Mouse (Mus musculus): ENCODE results near the gene Pm20d1. TPM values are rescaled to one million over a fixed set of nuclear protein-coding genes. Genes with fewer than 3 reads are reported as not detected.

The Pm20d1 gene
- polyA plus RNA-seq (2011; ENCODE audit: insufficient read length, low read depth, missing spikeins): 0.54 and 0.57 TPM in 2 replicates

GRCm38 (mm10) chr1:131797202-131797909 lies at the start of gene Pm20d1:
Gene Pm20d1 (plus strand): TSS chr1:131797381.
- Histone ChIP-seq H3K4me3 (ENCODE audit: insufficient read depth, low read length) (no peak within 1 kb of the TSS; the same call in 1 of the 2 replicates), H3K27ac (ENCODE audit: insufficient read depth, low read length) (no peak within 1 kb of the TSS), H3K4me1 (ENCODE audit: control insufficient read depth, insufficient read depth, low read length) (no peaks in the 10 kb centered on the region)
- TF ChIP-seq POLR2A (IDR thresholded peaks at IDR 0.05; ENCODE audit: low read depth, low read length): no peak

- no peak overlapping the region for H3K4me3 ChIP-seq (ENCODE audit: insufficient read depth, low read length)
- TF ChIP-seq POLR2A (IDR thresholded peaks at IDR 0.05; ENCODE audit: low read depth, low read length): no peak
- TF ChIP-seq CTCF (IDR thresholded peaks at IDR 0.05; ENCODE audit: borderline replicate concordance, insufficient read depth, low read length): no peak
- no peak overlapping the region for H3K27ac ChIP-seq (ENCODE audit: insufficient read depth, low read length)
- peaks cover 5% of the 10 kb centered on the region for H3K4me1 ChIP-seq (ENCODE audit: control insufficient read depth, insufficient read depth, low read length)
These were observed 49.4 kb upstream of the Pm20d1 start for GRCm38 (mm10) chr1:131747761-131748160.

GRCm38 (mm10) chr1:131748636-131749035 lies 48.5 kb upstream of the Pm20d1 start:
- no peak overlapping the region for H3K27ac ChIP-seq (ENCODE audit: insufficient read depth, low read length)
- peaks cover 5% of the 10 kb centered on the region for H3K4me1 ChIP-seq (ENCODE audit: control insufficient read depth, insufficient read depth, low read length)
- TF ChIP-seq CTCF (IDR thresholded peaks at IDR 0.05; ENCODE audit: borderline replicate concordance, insufficient read depth, low read length) (no peak), POLR2A (IDR thresholded peaks at IDR 0.05; ENCODE audit: low read depth, low read length) (no peak)
- no peak overlapping the region for H3K4me3 ChIP-seq (ENCODE audit: insufficient read depth, low read length)

GRCm38 (mm10) chr1:131749706-131750545 lies 47.3 kb upstream of the Pm20d1 start:
- no peak for TF ChIP-seq CTCF (IDR thresholded peaks at IDR 0.05; ENCODE audit: borderline replicate concordance, insufficient read depth, low read length)
- no peak for TF ChIP-seq POLR2A (IDR thresholded peaks at IDR 0.05; ENCODE audit: low read depth, low read length)
- Histone ChIP-seq H3K4me3 (ENCODE audit: insufficient read depth, low read length) (no peak overlapping the region), H3K27ac (ENCODE audit: insufficient read depth, low read length) (no peak overlapping the region), H3K4me1 (ENCODE audit: control insufficient read depth, insufficient read depth, low read length) (peaks cover 5% of the 10 kb centered on the region)

GRCm38 (mm10) chr1:131751181-131751890 lies 45.8 kb upstream of the Pm20d1 start:
- Histone ChIP-seq H3K4me3 (ENCODE audit: insufficient read depth, low read length) (no peak overlapping the region), H3K27ac (ENCODE audit: insufficient read depth, low read length) (no peak overlapping the region), H3K4me1 (ENCODE audit: control insufficient read depth, insufficient read depth, low read length) (peaks cover 5% of the 10 kb centered on the region)
- TF ChIP-seq POLR2A (IDR thresholded peaks at IDR 0.05; ENCODE audit: low read depth, low read length) (no peak), CTCF (IDR thresholded peaks at IDR 0.05; ENCODE audit: borderline replicate concordance, insufficient read depth, low read length) (no peak)

- H3K27ac ChIP-seq (ENCODE audit: insufficient read depth, low read length): no peak overlapping the region
- TF ChIP-seq POLR2A (IDR thresholded peaks at IDR 0.05; ENCODE audit: low read depth, low read length) (no peak), CTCF (IDR thresholded peaks at IDR 0.05; ENCODE audit: borderline replicate concordance, insufficient read depth, low read length) (no peak)
- H3K4me1 ChIP-seq (ENCODE audit: control insufficient read depth, insufficient read depth, low read length): peaks cover 5% of the 10 kb centered on the region
- no peak overlapping the region for H3K4me3 ChIP-seq (ENCODE audit: insufficient read depth, low read length)
These were observed 45.3 kb upstream of the Pm20d1 start for GRCm38 (mm10) chr1:131751891-131752311.

- Histone ChIP-seq H3K4me3 (ENCODE audit: insufficient read depth, low read length) (no peak overlapping the region), H3K4me1 (ENCODE audit: control insufficient read depth, insufficient read depth, low read length) (peaks cover 5% of the 10 kb centered on the region), H3K27ac (ENCODE audit: insufficient read depth, low read length) (no peak overlapping the region)
- TF ChIP-seq POLR2A (IDR thresholded peaks at IDR 0.05; ENCODE audit: low read depth, low read length): no peak
- no peak for TF ChIP-seq CTCF (IDR thresholded peaks at IDR 0.05; ENCODE audit: borderline replicate concordance, insufficient read depth, low read length)
These were observed 42.9 kb upstream of the Pm20d1 start for GRCm38 (mm10) chr1:131754212-131754829.

GRCm38 (mm10) chr1:131754916-131755315 lies 42.3 kb upstream of the Pm20d1 start:
- Histone ChIP-seq H3K4me1 (ENCODE audit: control insufficient read depth, insufficient read depth, low read length) (peaks cover 5% of the 10 kb centered on the region), H3K4me3 (ENCODE audit: insufficient read depth, low read length) (no peak overlapping the region), H3K27ac (ENCODE audit: insufficient read depth, low read length) (no peak overlapping the region)
- TF ChIP-seq CTCF (IDR thresholded peaks at IDR 0.05; ENCODE audit: borderline replicate concordance, insufficient read depth, low read length) (no peak), POLR2A (IDR thresholded peaks at IDR 0.05; ENCODE audit: low read depth, low read length) (no peak)

GRCm38 (mm10) chr1:131757211-131757610 lies 40.0 kb upstream of the Pm20d1 start:
- peaks cover under 1% of the 10 kb centered on the region; the same call in 1 of the 2 replicates for H3K4me1 ChIP-seq (ENCODE audit: control insufficient read depth, insufficient read depth, low read length)
- TF ChIP-seq POLR2A (IDR thresholded peaks at IDR 0.05; ENCODE audit: low read depth, low read length): no peak
- no peak for TF ChIP-seq CTCF (IDR thresholded peaks at IDR 0.05; ENCODE audit: borderline replicate concordance, insufficient read depth, low read length)
- no peak overlapping the region for H3K4me3 ChIP-seq (ENCODE audit: insufficient read depth, low read length)
- H3K27ac ChIP-seq (ENCODE audit: insufficient read depth, low read length): no peak overlapping the region
